Mouse (Mus musculus) embryonic stem cell, embryonic (primary cell): ENCODE results near the gene 2010111I01Rik.

ENCODE experiments used
- CTCF ChIA-PET, 4 experiments: fragments of 300-600 bp in 2 of 4; fragments of 350-600 bp in 2 of 4; sonication (Branson Sonifier 250); formaldehyde crosslinking; loops; one replicate each; lab custom pipeline; 2022; ENCODE audit warnings: inconsistent platforms in 2 of 4; lab: Charles Lee
- POLR2A ChIA-PET, 4 experiments: fragments of 300-600 bp in 2 of 4; fragments of 350-600 bp in 2 of 4; sonication (Branson Sonifier 250); formaldehyde crosslinking; loops; one replicate each; lab custom pipeline; 2022; ENCODE audit warnings: antibody characterized with exemption in 4 of 4, inconsistent platforms in 1 of 4; lab: Charles Lee

The 2010111I01Rik gene

DNA sequence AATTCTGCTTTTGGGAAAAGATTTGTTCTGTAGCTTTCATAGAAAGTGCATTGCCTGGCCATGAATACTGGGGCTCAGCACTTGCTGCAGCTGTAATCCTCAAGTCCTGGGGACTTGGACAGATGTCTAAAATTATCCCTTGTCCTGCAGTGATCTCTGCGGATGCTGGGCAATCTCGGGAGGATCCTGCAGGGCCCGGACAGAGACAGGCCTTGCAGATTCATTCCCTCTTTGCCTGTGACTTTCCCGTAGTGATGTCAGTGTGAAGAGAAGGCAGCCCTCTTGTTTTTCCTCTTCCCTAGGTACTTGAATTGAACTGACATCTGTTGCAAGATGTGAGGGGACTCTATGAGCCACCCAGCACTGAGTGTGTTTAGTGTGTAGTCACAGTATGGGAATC is 295.4 kb downstream of the 2010111I01Rik start:
- ChIA-PET POLR2A (interaction anchor here in 3 of 4 experiments (1.0 to 8.4 kb wide), 9 partner anchors 9 to 44 kb away, joined by 3 to 57 read pairs (median 5); no protein-coding TSS in a partner anchor), CTCF (no interaction called here)

DNA sequence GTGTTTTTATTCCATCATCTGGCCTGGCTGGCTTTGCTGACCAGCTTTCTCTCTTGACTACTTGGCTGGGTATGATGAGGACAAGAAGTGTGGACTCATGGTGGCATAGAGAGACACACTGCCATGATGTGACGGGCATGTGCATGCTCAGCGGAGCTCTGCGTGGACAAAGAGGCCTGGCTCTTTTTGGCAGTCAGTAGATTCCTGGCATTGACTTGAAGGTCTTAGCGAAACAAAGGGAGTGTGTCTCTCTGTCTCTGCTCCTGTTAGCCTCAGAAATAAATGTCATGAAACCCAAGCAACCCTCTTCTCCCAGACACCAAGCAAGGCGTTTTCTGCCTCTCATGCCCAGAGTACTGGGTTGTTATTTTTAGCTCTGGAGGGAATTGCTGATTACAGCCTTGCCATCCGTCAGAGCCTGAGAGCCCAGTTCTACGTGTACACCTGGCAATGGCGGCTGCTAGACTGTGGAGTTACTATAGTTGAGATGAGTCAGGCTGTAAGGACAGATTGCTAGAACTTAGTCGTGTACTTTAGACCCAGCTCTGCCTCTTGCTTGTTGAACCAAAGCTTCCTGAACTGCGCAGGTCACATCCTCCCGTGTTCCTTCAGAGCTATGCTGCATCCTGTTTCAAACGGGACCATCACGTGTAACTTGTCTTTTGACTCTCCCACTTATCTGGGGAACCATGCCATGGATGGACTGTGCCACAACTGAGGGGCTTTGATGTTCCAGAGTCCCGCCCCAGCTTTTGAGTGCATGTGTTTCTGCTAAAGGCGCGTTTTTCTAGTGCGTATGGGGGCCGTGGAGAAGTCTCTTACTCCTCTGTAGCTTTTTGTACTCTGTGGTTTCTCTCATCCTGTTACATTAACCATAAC is 296.3 kb downstream of the 2010111I01Rik start:
- POLR2A ChIA-PET, result interaction anchor here in 3 of 4 experiments (0.7 to 8.4 kb wide), 12 partner anchors 8 to 39 kb away, joined by 3 to 57 read pairs (median 4); no protein-coding TSS in a partner anchor
- CTCF ChIA-PET, result interaction anchor here in 2 of 4 experiments (0.6 to 1.4 kb wide), 2 partner anchors 71 to 89 kb away, joined by 3 read pairs; no protein-coding TSS in a partner anchor

DNA sequence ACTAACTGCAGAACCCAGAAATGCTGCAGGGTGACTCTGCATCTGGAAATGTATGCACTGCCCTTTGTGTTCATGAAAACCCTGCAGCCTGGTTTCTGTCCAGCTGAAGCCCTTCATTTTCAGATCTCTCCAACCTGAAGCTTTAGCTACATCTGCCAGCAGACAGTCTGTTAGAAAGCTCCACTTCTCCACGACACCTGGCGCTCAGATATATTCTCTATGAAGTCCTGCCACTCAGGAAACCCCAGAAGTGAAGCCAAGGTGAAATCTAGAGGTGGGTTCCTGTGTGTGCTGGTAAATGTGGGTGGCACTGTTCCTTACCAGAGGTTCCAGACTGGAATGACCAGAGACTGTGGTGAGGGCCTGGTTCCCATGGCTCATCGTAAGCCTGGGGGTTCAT is 297.0 kb downstream of the 2010111I01Rik start:
- ChIA-PET POLR2A (interaction anchor here in 3 of 4 experiments (0.7 to 8.4 kb wide), 8 partner anchors 10 to 23 kb away, joined by 3 to 57 read pairs (median 4); no protein-coding TSS in a partner anchor), CTCF (interaction anchor here in 1 of 4 experiments (1.4 kb wide), 1 partner anchor 90 kb away, joined by 3 read pairs; no protein-coding TSS in a partner anchor)

DNA sequence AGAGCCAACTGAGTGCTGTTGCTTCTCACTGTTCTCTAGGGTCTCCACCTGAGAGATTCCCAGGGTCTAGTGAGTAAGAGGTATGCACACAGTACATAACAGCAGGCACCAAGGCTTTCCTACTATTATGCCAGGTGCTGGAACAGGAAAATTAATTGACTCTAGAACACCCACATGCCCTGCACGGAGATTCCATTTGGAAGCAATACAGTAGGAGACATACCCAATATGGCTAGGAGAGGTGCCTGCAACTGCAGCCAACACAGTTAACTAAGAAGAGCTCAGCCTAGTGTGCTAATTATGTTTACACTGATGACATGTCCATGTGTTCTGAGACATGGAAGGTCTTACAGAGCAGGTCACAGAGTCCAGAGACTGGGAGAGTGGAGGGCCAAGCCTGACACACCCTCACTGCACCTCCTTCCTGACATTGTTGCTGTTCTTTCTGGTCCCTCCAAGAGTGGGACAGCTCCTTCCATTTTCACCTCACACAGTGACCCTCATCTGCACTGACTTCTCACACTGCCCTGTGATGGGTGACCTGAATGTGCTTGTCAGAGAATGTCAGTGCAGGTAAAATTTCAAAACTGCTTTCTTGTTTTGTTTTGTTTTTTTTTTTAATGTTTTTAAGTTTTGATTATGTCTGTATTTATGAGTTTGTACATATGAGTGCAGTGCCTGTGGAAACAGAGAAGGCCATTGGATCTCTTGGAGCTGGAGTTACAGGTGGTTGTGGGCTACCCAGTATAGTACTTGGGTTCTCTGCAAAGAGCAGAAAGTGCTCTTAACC is 297.7 kb downstream of the 2010111I01Rik start:
- CTCF ChIA-PET, result interaction anchor here in 2 of 4 experiments (0.7 to 1.4 kb wide), 2 partner anchors 76 to 90 kb away, joined by 3 to 6 read pairs; no protein-coding TSS in a partner anchor
- POLR2A ChIA-PET, result interaction anchor here in 2 of 4 experiments (1.2 to 8.4 kb wide), 4 partner anchors 9 to 23 kb away, joined by 3 to 57 read pairs (median 28); no protein-coding TSS in a partner anchor

DNA sequence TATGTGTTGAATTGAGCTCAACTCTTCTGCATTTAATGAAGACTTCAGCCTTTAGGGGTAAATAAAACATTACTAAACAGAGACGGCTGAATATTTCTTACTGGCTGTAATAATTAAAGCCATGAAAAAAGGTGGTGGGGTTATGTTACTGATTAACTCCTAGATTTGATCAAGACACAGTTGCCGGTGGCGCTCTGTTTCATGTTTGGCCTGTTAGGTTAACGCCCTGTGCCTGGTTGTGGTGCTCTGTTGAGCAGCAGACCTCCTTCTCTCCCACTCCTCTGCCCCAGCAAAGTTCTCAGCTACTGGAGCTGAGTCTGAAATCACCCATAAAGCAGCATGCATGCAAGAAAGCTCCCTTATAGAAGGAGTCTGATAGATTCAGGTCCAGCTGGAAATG is 303.7 kb downstream of the 2010111I01Rik start:
- ChIA-PET POLR2A (interaction anchor here in 3 of 4 experiments (0.8 to 13.1 kb wide), 15 partner anchors 8 to 46 kb away, joined by 3 to 331 read pairs (median 4); no protein-coding TSS in a partner anchor), CTCF (interaction anchor here in 2 of 4 experiments (0.6 to 2.0 kb wide), 2 partner anchors 10 to 526 kb away, joined by 5 to 8 read pairs; no protein-coding TSS in a partner anchor)

DNA sequence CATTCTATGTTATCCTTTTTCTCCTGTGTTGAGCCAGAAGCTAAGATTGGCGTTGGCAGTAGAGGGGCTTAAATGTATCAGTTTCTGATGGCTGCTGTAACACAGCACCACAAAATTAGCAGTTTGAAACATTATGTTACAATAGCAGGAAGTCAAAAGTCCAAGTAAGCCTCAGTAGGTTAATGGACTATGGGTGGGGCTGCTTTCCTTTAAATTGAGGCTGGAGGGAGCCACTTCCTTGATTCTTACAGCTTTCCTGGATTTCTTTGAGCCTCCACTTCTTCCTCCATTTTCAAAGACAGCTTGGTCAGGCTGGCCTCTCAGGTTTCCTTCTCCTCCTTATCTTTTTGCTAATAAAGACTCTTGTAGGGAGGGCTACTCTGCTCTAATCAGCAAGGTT is 304.1 kb downstream of the 2010111I01Rik start:
- CTCF ChIA-PET, result interaction anchor here in 2 of 4 experiments (0.6 to 2.0 kb wide), 2 partner anchors 11 to 527 kb away, joined by 5 to 8 read pairs; no protein-coding TSS in a partner anchor
- POLR2A ChIA-PET, result interaction anchor here in 3 of 4 experiments (0.8 to 13.1 kb wide), 18 partner anchors 8 to 76 kb away, joined by 3 to 331 read pairs (median 4); no protein-coding TSS in a partner anchor

DNA sequence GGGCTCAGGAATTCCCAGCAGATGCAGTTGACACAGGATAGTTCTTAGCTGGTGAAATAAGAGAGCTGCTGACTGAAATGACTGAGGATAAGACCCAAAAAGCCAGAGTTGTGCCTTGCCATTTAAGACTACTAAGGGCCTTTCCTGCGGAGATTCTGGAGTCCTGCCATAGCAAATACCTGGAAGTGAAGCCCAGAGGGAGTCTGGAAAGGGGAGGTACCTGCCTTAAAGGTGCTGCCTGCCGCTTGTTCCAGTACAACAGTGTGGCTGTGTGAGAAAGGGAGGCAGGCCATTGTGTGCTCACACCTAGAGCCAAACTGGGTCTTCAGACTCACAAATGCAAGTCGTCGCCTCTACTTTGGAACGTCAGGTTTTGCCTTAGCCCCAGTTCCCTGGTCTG is 305.5 kb downstream of the 2010111I01Rik start:
- ChIA-PET CTCF (interaction anchor here in 2 of 4 experiments (0.7 to 2.0 kb wide), 2 partner anchors 12 to 17 kb away, joined by 3 to 5 read pairs; no protein-coding TSS in a partner anchor), POLR2A (interaction anchor here in 2 of 4 experiments (0.8 to 13.1 kb wide), 15 partner anchors 9 to 84 kb away, joined by 3 to 331 read pairs (median 5); no protein-coding TSS in a partner anchor)

DNA sequence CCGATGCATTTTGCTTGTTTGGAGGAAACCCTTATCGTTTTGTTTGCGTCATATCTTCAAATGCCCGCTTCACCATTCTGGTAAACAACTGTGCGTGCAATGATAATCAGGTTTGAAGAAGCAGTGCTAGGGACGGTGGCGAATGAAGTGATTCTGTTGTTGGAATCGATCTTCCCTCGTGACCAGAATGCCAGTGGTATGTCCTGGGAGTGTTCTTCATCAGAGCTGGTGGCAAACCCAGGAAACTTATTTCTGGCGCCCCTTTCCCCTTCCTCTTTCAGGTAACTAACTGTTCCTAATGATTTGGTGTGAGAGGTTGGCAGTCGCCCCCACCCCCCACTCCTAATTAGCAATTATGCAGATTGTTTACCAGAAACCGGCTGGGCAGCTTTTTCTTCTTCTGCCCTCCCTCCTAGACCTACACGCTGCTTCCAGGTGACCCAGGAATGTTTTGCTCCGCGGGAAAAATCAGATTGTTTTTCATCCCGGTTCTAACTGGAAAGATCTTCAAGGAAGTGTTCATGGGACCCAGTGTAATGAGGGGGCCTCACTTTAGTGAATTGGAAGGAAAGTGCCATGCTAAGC is 307.4 kb downstream of the 2010111I01Rik start:
- POLR2A ChIA-PET, result interaction anchor here in 3 of 4 experiments (0.5 to 13.1 kb wide), 50 partner anchors 10 to 707 kb away, joined by 3 to 331 read pairs (median 4); partner anchors contain the start of gene 2010111I01Rik (in 1 of the 3)
- CTCF ChIA-PET, result interaction anchor here in 1 of 4 experiments (1.3 kb wide), 1 partner anchor 50 kb away, joined by 4 read pairs; no protein-coding TSS in a partner anchor

DNA sequence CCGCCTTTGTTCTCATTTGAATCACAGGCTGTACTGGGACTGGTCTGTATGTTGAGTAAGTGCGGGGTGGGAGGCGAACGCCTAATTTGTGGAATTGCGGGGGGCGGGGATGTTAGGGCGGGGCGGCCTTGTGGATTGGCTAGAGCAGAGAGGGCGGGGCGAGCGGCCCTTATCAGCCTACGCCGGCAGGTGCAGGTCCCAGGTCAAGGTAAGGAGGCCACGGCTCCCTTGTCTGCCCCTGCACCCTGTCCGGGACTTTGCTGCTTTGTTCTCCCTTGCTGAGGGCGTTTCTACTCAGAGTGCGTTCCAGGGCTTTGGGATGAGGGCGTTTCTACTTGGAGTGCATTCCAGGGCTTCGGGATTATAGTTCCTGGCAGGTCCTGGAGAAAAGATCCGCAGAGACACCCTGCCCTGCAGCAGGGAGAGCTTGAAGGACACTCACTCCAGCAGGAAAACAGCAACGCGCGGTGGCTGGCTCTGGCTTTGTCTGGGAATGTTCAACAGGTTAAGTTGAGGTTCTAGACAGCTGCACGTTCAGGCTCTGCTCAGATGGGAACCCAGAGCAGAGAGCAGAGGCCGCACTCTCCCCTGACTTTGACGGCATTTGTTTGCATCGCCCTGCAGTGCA is 308.0 kb downstream of the 2010111I01Rik start:
- ChIA-PET CTCF (interaction anchor here in 1 of 4 experiments (1.3 kb wide), 1 partner anchor 49 kb away, joined by 4 read pairs; no protein-coding TSS in a partner anchor), POLR2A (interaction anchor here in 3 of 4 experiments (0.6 to 13.1 kb wide), 66 partner anchors 9 to 752 kb away, joined by 3 to 331 read pairs (median 6); partner anchors contain the start of genes 2010111I01Rik (in 2 of the 3) and Fancc (in 1 of the 3))

DNA sequence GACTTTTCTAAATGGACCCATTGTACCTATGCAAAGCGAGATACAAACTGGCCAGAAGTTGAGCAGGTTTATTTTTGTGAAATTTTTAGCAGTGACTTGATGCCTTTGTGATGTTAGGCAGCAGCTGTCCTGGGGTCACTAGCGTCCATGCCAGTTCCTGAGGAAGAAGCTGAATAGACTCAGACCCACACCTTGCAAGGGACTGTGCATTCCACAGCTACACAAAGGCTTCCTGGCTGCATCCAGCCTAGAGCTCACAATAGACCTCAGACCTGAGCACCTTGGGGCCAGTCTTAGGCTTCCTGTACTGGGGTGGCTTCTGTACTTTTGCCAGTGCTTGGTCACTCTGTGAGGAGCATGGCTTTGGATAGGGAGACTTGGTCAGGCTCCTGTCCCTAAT is 309.2 kb downstream of the 2010111I01Rik start:
- ChIA-PET POLR2A (interaction anchor here (0.6 to 13.1 kb wide), 62 partner anchors 8 to 1603 kb away, joined by 3 to 331 read pairs (median 6); partner anchors contain the start of genes 2010111I01Rik (in 1 of the 4) and Fancc (in 1 of the 4)), CTCF (no interaction called here)

DNA sequence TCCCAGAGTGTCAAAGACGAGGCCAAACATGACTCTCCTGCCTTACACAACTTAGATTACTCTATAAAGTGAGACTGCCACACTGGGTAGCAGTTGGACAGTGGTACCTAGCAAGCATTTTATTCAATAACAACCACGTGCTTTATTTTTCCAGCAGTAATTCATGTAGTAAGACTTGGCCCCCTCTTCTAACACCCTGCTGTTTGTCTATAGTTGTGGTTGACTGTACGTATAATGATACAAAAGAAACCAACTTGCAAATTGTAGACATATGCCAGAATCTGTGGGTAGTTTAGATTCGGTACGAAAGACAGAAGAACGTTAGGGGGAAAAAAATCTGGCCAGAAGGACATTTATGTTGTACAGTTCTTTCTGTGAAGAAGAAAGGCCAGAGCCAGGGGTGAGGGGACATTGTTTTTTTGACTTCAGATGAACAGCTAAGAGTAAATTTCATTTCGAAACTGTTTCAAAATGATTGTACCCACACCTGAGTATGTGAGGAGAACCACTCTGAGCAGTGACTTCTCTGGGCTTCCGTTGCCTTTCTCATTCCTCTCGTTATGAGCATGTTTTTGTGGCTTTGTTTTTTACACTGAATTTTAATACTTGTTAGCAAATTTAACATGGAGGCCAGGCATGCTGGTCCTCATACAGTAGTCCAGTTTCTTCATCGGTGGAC is 309.9 kb downstream of the 2010111I01Rik start:
- POLR2A ChIA-PET, result interaction anchor here (0.6 to 13.1 kb wide), 38 partner anchors 7 to 1604 kb away, joined by 3 to 331 read pairs (median 6); no protein-coding TSS in a partner anchor
- CTCF ChIA-PET, result no interaction called here

DNA sequence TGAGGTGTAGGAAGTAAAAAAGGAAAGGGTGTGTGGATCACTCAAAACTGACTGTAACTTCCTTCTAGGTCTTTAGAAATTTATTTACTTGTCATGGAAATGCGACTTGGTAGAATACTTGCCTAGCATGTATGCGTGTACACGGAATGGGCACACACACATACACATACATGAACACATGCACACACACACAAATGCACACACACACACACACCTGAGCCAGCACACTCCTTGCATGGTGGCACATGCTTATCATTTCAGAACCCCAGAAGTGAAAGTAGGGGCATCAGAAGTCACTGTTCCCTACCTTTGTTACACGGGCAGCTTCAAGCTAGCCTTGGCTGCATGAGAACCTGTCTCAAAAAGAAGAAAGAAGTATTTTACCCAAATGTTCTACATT is 311.7 kb downstream of the 2010111I01Rik start:
- ChIA-PET CTCF (interaction anchor here in 1 of 4 experiments (0.6 kb wide), 1 partner anchor 187 kb away, joined by 3 read pairs; no protein-coding TSS in a partner anchor), POLR2A (interaction anchor here in 3 of 4 experiments (0.5 to 13.1 kb wide), 8 partner anchors 9 to 127 kb away, joined by 3 to 331 read pairs (median 6); no protein-coding TSS in a partner anchor)

DNA sequence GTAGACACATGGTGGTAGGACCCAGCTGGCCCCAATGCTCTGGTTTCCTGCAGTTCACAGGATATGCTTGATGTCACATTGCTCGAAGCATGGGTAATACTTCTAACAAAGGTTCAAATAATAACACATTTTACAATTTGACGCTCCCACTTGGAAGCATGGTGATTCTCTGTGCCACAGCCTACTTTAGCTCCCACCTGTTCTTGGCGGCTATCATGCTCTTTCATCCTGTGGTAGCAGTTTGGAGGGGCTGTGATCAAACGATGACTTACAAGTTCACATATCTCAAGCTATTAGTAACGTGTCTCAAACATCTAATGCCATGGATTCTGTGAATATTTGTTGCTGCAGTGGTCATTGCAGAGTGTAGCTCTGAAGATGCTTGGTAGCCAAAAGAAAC is 312.6 kb downstream of the 2010111I01Rik start:
- ChIA-PET POLR2A (interaction anchor here in 2 of 4 experiments (1.0 to 13.1 kb wide), 7 partner anchors 10 to 37 kb away, joined by 3 to 331 read pairs (median 4); no protein-coding TSS in a partner anchor), CTCF (interaction anchor here in 1 of 4 experiments (1.0 kb wide), 1 partner anchor 88 kb away, joined by 3 read pairs; no protein-coding TSS in a partner anchor)

DNA sequence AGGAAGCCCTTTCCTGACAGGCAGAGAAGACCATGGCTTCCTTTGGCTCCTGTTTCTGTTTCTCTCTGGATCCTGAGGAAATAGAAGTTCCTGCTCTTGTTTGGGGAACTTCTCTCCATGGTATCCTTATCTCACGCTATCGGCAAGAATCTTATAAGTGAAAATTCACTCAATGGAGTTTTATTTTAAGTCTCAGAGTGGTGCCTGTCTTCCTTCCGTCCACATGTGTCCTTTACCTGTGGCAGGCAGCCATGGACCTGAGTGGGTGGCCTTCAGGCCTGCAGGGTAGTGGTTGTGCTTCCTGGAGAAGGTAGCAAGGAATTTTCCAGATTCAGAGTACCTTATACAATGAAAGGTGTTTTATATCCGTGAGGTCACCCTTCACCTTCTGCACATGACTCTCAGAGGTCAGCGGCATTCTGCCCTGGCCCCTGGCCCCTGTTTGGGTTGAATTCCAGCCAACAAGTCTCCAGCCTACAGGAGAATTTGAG is 313.5 kb downstream of the 2010111I01Rik start:
- POLR2A ChIA-PET, result interaction anchor here in 3 of 4 experiments (0.7 to 13.1 kb wide), 9 partner anchors 11 to 27 kb away, joined by 3 to 331 read pairs (median 4); no protein-coding TSS in a partner anchor
- CTCF ChIA-PET, result no interaction called here

DNA sequence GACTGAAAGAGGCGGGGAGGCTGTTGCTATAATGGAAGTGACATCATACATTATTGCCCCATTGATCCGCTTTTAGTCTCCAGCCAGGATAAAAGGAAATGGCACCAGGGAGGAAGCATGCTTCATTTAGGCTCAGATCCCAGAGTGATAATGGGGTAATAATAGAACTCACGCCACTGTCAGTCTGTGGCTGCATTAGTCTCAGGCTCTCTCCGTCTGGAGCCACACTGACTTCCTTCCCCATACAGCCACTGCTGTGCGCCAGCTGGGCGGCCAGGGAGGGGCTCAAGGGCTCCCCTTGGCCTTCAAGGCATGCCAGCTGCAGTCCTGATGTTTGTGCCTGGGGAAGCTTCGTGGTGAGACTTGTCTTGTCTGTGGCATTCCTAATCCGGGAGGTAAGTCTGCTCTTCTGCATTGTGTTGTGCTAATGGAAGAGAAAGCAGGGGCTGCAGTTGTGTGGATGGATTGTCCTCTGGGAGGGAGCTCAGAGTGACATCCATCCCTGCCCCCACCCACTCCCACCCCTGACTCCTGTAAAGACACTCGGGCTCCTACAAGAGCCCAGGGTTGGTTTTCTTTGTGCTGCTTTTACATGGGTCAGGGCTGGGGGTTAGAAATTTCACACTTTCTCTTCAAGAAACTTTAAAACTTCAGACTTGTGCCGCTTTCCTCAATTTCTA is 314.2 kb downstream of the 2010111I01Rik start:
- ChIA-PET POLR2A (interaction anchor here in 3 of 4 experiments (0.5 to 1.6 kb wide), 16 partner anchors 9 to 184 kb away, joined by 3 to 9 read pairs (median 3); no protein-coding TSS in a partner anchor), CTCF (interaction anchor here in 2 of 4 experiments (0.5 to 0.8 kb wide), 2 partner anchors 54 to 91 kb away, joined by 3 to 6 read pairs; no protein-coding TSS in a partner anchor)
